Mouse (Mus musculus): ENCODE results near the gene Olfr1251. TPM values are rescaled to one million over a fixed set of nuclear protein-coding genes. Genes with fewer than 3 reads are reported as not detected.

Olfr1251 gene
- not detected in 2 replicates for polyA plus RNA-seq (2021; fragmentation: Nextera tagmentation)
- long read RNA-seq, experiment 1: 0 reads
- long read RNA-seq, experiment 2: 0 reads

GRCm38 (mm10) chr2:89671836-89672235 is at the start of gene Olfr1251:
Gene Olfr1251, minus strand, starts transcription at chr2:89671936.

DNA sequence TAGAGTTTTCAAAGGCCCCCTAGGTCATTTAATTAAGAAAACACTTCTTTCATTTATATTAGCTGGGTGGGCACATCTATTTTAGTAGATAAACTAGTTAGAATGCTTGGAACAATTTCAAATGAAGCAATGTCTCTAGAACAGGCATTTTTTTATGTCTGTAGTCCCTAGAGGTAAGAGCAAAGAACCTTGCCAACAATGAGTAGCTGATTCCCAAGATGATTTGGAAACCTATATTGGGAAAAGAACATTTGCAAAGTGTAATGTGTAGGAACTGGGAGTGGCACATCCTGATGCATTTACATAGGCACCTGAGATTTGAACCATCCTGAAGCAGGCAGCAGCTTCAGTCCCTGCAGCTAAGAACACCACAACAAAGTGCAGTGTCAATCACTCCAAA is 10.4 kb downstream of the Olfr1251 start, which contains the start of gene Olfr1250:
Gene Olfr1250, minus strand, starts transcription at position 101 of the 400 bp plus-strand sequence.

DNA sequence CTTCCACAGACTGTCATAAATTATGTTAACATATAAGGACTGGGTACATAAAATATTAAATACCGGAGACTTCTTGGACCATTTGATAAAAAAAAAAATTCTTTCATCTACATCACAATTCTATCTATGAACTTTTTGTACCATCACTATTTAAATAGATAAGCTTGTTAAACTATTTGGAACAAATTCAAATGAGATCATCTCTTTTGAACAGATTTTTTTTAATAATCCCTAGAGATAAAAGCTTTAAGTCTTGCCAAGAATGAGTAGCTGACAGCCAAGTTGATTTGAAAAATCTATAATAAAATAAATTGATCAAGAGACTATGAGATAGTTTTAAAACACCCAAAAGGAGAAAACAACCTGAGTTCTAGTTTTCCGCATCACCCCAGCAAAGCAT is 36.9 kb downstream of the Olfr1251 start, which contains the start of gene Olfr1249:
Gene Olfr1249, minus strand, starts transcription at position 101 of the 400 bp plus-strand sequence.

DNA sequence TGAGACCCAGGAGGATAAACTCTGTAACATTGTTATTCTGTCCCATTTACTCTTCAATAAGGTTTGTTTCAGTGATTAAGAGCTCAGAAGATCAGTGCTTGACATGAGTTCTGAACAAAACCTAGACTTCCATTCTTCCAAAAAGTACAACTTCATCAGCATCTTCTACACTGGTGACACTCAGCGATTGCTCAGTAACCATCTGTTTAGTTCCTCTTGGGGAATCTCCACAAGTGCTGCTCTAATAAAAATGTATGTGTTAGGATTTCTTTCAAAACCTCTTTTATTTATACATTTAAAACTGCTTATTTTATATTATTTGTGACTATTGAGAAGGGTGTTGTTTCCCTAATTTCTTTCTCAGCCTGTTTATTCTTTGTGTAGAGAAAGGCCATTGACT is 53.6 kb downstream of the Olfr1251 start, which contains the start of gene Olfr1248:
Gene Olfr1248, minus strand, starts transcription at position 101 of the 400 bp plus-strand sequence.

Other genes with a start within 250 kb of the Olfr1251 start
- not detected in 2 replicates for gene Olfr1240, start 228.9 kb downstream of the Olfr1251 start, polyA plus RNA-seq (2021; fragmentation: Nextera tagmentation)
- gene Olfr1241, start 184.8 kb downstream of the Olfr1251 start, polyA plus RNA-seq (2021; fragmentation: Nextera tagmentation): not detected in 2 replicates
- gene Olfr1242, start 173.6 kb downstream of the Olfr1251 start, polyA plus RNA-seq (2021; fragmentation: Nextera tagmentation): not detected in 2 replicates
- gene Olfr1243, start 140.4 kb downstream of the Olfr1251 start, polyA plus RNA-seq (2021; fragmentation: Nextera tagmentation): not detected in 2 replicates
- gene Olfr1245, start 93.5 kb downstream of the Olfr1251 start, polyA plus RNA-seq (2021; fragmentation: Nextera tagmentation): not detected in 2 replicates
- gene Olfr1246, start 78.8 kb downstream of the Olfr1251 start, polyA plus RNA-seq (2021; fragmentation: Nextera tagmentation): not detected in 2 replicates
- gene Olfr1247, start 57.8 kb downstream of the Olfr1251 start, polyA plus RNA-seq (2021; fragmentation: Nextera tagmentation): not detected in 2 replicates
- not detected in 2 replicates for gene Olfr1248, start 53.7 kb downstream of the Olfr1251 start, polyA plus RNA-seq (2021; fragmentation: Nextera tagmentation)
- not detected in 2 replicates for gene Olfr1249, start 37.0 kb downstream of the Olfr1251 start, polyA plus RNA-seq (2021; fragmentation: Nextera tagmentation)
- not detected in 2 replicates for gene Olfr1250, start 10.5 kb downstream of the Olfr1251 start, polyA plus RNA-seq (2021; fragmentation: Nextera tagmentation)
- gene Olfr1252, start 53.1 kb upstream of the Olfr1251 start, polyA plus RNA-seq (2021; fragmentation: Nextera tagmentation): not detected in 2 replicates
- not detected in 2 replicates for gene Olfr1253, start 85.2 kb upstream of the Olfr1251 start, polyA plus RNA-seq (2021; fragmentation: Nextera tagmentation)
- not detected in 2 replicates for gene Olfr1254, start 121.7 kb upstream of the Olfr1251 start, polyA plus RNA-seq (2021; fragmentation: Nextera tagmentation)
- gene Olfr1255, start 140.1 kb upstream of the Olfr1251 start, polyA plus RNA-seq (2021; fragmentation: Nextera tagmentation): not detected in 2 replicates
- gene Olfr1256, start 169.6 kb upstream of the Olfr1251 start, polyA plus RNA-seq (2021; fragmentation: Nextera tagmentation): not detected in 2 replicates
- gene Olfr48, start 176.3 kb upstream of the Olfr1251 start, polyA plus RNA-seq (2021; fragmentation: Nextera tagmentation): not detected in 2 replicates
- gene Olfr1257, start 206.5 kb upstream of the Olfr1251 start, polyA plus RNA-seq (2021; fragmentation: Nextera tagmentation): not detected in 2 replicates